10 mouse cellular contexts compared by ENCODE assay signal in the genomic region with DNA sequence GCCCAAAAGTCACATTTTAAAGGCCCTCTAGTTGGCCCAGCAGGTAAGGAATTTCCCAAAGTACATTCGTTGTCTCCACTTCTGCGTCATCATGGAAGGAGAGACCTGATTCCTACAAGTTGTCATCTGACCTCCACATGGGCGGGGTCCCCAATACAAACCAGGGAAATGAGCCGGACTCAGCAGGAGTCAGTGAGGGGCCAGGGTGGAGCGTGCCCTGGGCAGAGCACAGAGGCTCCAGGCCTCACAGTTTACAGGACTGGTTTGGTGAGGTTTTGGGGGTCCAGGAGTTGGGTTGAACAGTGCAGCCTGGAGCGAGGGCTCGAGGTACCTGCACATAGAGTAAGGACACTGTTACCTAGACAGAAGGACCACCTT. TPM values are rescaled to one million over a fixed set of nuclear protein-coding genes. Genes with fewer than 3 reads are reported as not detected.
A peak's percentile ranks its signal among the peaks of the same experiment; 100 is the strongest.
DNase-seq lines count a peak whose midpoint lies in the region; ATAC-seq and TF ChIP-seq lines count a peak whose summit lies in the region.
"Had no signal": no experiment of that assay in that cellular context is flagged by ENCODE, and none has a peak within 500 bp of the region (broad histone marks: within the 10 kb centered on the region; RNA-seq: fewer than 3 reads in every experiment).

No protein-coding gene starts in this region.

- no peak for ATAC-seq in heart, embryonic 11.5 days (replicated peaks; ENCODE audit: insufficient number of reproducible peaks, low FRiP score, low TSS enrichment)
- ATAC-seq in heart, postnatal 0 days (ENCODE audit: insufficient read depth, low read depth) = peak; percentile 19; the same call in 1 of the 2 replicates
- no peak for ATAC-seq in midbrain, embryonic 13.5 days

- no peak for TF ChIP-seq EP300 in heart, postnatal 0 days (IDR thresholded peaks at IDR 0.05; ENCODE audit: low read depth)

- H3K4me3 ChIP-seq in heart, embryonic 11.5 days (ENCODE audit: low read depth, low read length) = no peak overlapping the region
- H3K4me3 ChIP-seq in heart, postnatal 0 days (ENCODE audit: low read depth, low read length) = no peak overlapping the region
- H3K4me3 ChIP-seq in midbrain, embryonic 13.5 days (replicated peaks) = no peak overlapping the region
- H3K4me3 ChIP-seq: erythroblast, embryonic 14.5 days had no signal

- WGBS in heart, embryonic 11.5 days (ENCODE audit: insufficient replicate concordance) = 50% methylated on average over 7 of the region's 7 CpGs
- WGBS in heart, postnatal 0 days = 25% methylated on average over 7 of the region's 7 CpGs
- 62% methylated on average over 7 of the region's 7 CpGs for WGBS in midbrain, embryonic 13.5 days

- no peak for TF ChIP-seq CTCF in heart, postnatal 0 days (IDR thresholded peaks at IDR 0.05; ENCODE audit: low read depth)

- DNase-seq in heart, postnatal 25 days (ENCODE audit: low spot score) = no peak
- peak; percentile 93 for DNase-seq in ZHBTc4 (ENCODE audit: low read depth, low spot score)
- peak; percentile 40 for DNase-seq in heart, postnatal 0 days (ENCODE audit: low spot score)
- DNase-seq in left cerebral cortex, adult 8-10 months (ENCODE audit: low spot score in 2 of 2) = no peak
- DNase-seq in thymus, postnatal 36 days = no peak
- no peak for DNase-seq in gastrocnemius, postnatal 4 days (ENCODE audit: low spot score in 2 of 2)

- no peaks in the 10 kb centered on the region for H3K27me3 ChIP-seq in heart, embryonic 11.5 days (ENCODE audit: control insufficient read depth, insufficient read depth, low read length)
- H3K27me3 ChIP-seq in heart, postnatal 0 days (ENCODE audit: control insufficient read depth, insufficient read depth, low read length) = no peaks in the 10 kb centered on the region
- H3K27me3 ChIP-seq in midbrain, embryonic 13.5 days = no peaks in the 10 kb centered on the region
- H3K27me3 ChIP-seq: CH12.LX had no signal

- H3K27ac ChIP-seq in heart, embryonic 11.5 days (ENCODE audit: low read depth, low read length) = peak overlapping the region; percentile 86
- peak overlapping the region; percentile 98 for H3K27ac ChIP-seq in heart, postnatal 0 days (ENCODE audit: low read depth)
- peak overlapping the region; percentile 94 for H3K27ac ChIP-seq in midbrain, embryonic 13.5 days

- peak overlapping the region; percentile 37 for H3K4me2 ChIP-seq in heart, embryonic 11.5 days
- H3K4me2 ChIP-seq in heart, postnatal 0 days (ENCODE audit: low read depth, low read length) = peak overlapping the region; percentile 48
- H3K4me2 ChIP-seq in midbrain, embryonic 13.5 days (replicated peaks) = no peak overlapping the region

- no peaks in the 10 kb centered on the region for H3K36me3 ChIP-seq in heart, embryonic 11.5 days (ENCODE audit: control insufficient read depth, insufficient read depth, low read length)
- no peaks in the 10 kb centered on the region for H3K36me3 ChIP-seq in heart, postnatal 0 days (replicated peaks; ENCODE audit: control insufficient read depth, insufficient read depth, low read length)
- no peaks in the 10 kb centered on the region for H3K36me3 ChIP-seq in midbrain, embryonic 13.5 days

- no peaks in the 10 kb centered on the region for H3K9me3 ChIP-seq in heart, embryonic 11.5 days (replicated peaks; ENCODE audit: control insufficient read depth, low read length)
- no peaks in the 10 kb centered on the region for H3K9me3 ChIP-seq in heart, postnatal 0 days (replicated peaks; ENCODE audit: control insufficient read depth, low read length)
- H3K9me3 ChIP-seq in midbrain, embryonic 13.5 days = no peaks in the 10 kb centered on the region

- intact Hi-C loops in heart, postnatal 25 days (cut with DNase I) = no loop called here

- H3K4me1 ChIP-seq in heart, embryonic 11.5 days (ENCODE audit: control insufficient read depth, insufficient read depth, low read length) = peaks cover 73% of the 10 kb centered on the region
- peaks cover 83% of the 10 kb centered on the region for H3K4me1 ChIP-seq in heart, postnatal 0 days (ENCODE audit: control insufficient read depth, insufficient read depth)
- peaks cover 66% of the 10 kb centered on the region for H3K4me1 ChIP-seq in midbrain, embryonic 13.5 days (replicated peaks)

- H3K9ac ChIP-seq in heart, embryonic 11.5 days (ENCODE audit: low read depth, low read length) = peak overlapping the region; percentile 48; the same call in 1 of the 2 replicates
- H3K9ac ChIP-seq in heart, postnatal 0 days (replicated peaks; ENCODE audit: low read depth, low read length) = no peak overlapping the region; the same call in 1 of the 2 replicates
- H3K9ac ChIP-seq in midbrain, embryonic 13.5 days (replicated peaks) = no peak overlapping the region

RNA-seq across cellular contexts. Expression of a gene that starts 38.5 kb away (rescaled TPM):
- polyA plus RNA-seq in heart, embryonic 11.5 days (2014; fragmentation: Nextera tagmentation; extraction: Ambion mirVana) = 54.8 and 59.4 TPM in 2 replicates
- total RNA-seq in heart, postnatal 25 days (2021) = 10 to 100 TPM; 63.5 to 64.1 TPM
- total RNA-seq in heart, postnatal 0 days (2014; rRNA removed; ENCODE audit: low replicate concordance) = 78.0 and 82.4 TPM in 2 replicates
- polyA plus RNA-seq in heart, postnatal 0 days (2015; fragmentation: Nextera tagmentation; extraction: Ambion mirVana) = 46.1 and 47.1 TPM in 2 replicates
- polyA plus RNA-seq in midbrain, embryonic 13.5 days (2015; fragmentation: Nextera tagmentation; extraction: Ambion mirVana) = 64.9 and 70.0 TPM in 2 replicates
- 100 to 1,000 TPM in 1 of 4 experiments, 10 to 100 TPM in 3; 88.9 to 100 (median 94.9) TPM for total RNA-seq in left cerebral cortex, adult 8-10 months (2022)
- total RNA-seq in gastrocnemius, postnatal 4 days (2021) = 10 to 100 TPM; 71.7 to 75.6 TPM

Comparison
In these comparisons a context has a peak if more than half of its experiments do, and no peak if none do; other contexts are left out.
1. DNase-seq: peak in ZHBTc4 (single experiment) and heart, postnatal 0 days (single experiment); none in heart, postnatal 25 days (single experiment), left cerebral cortex, adult 8-10 months (0 of 2), thymus, postnatal 36 days (0 of 2) and gastrocnemius, postnatal 4 days (0 of 2).
2. Peak in every context shown above with its lines, with median percentiles within 50 percentile points of each other: H3K27ac ChIP-seq.